Mouse (Mus musculus) lung, postnatal 0 days (tissue): Measurements from ENCODE around the gene Ggact.

Experiments used
- CTCF ChIP-seq: IDR thresholded peaks from 2 replicates; pipeline ENCODE4 v1.5.1; 2016; ENCODE audit warnings: antibody characterized with exemption, mild to moderate bottlenecking
- EP300 ChIP-seq: IDR thresholded peaks from 2 replicates; pipeline ENCODE4 v1.6.1; 2016; ENCODE audit warnings: antibody characterized with exemption, mild to moderate bottlenecking, control low read depth

- no peak for TF ChIP-seq EP300
- TF ChIP-seq CTCF = peak; percentile 54
These were observed 37.4 kb upstream of the Ggact start for GRCm38 (mm10) chr14:122950915-122951314.
